Mouse (Mus musculus): ENCODE results near the gene Ncam1. TPM values are rescaled to one million over a fixed set of nuclear protein-coding genes. Genes with fewer than 3 reads are reported as not detected.

The Ncam1 gene
- polyA plus RNA-seq, 1 experiment from 2014 or later, result 30.2 TPM

- H3K4me1 ChIP-seq, result peaks cover 8% of the 10 kb centered on the region; the same call in 1 of the 2 replicates
- H3K9me3 ChIP-seq, result no peaks in the 10 kb centered on the region
- H3K4me3 ChIP-seq, result no peak overlapping the region
- H3K27ac ChIP-seq, result no peak overlapping the region
- DNase-seq (ENCODE audit: extremely low spot score, low spot score), result no peak
- H3K36me3 ChIP-seq (replicated peaks), result no peaks in the 10 kb centered on the region
- no peaks in the 10 kb centered on the region for H3K27me3 ChIP-seq (ENCODE audit: poor library complexity, severe bottlenecking)
- 92% methylated on average over 7 of the region's 7 CpGs for WGBS
Observed at GRCm38 (mm10) chr9:49695371-49695770, 103.4 kb downstream of the Ncam1 start.

- no peak for DNase-seq (ENCODE audit: extremely low spot score, low spot score)
- 89% methylated on average over 11 of the region's 11 CpGs for WGBS
- peaks cover 8% of the 10 kb centered on the region; the same call in 1 of the 2 replicates for H3K4me1 ChIP-seq
- H3K9me3 ChIP-seq, result no peaks in the 10 kb centered on the region
- no peak overlapping the region for H3K4me3 ChIP-seq
- H3K27ac ChIP-seq, result no peak overlapping the region
- no peaks in the 10 kb centered on the region for H3K36me3 ChIP-seq (replicated peaks)
- no peaks in the 10 kb centered on the region; the same call in 1 of the 2 replicates for H3K27me3 ChIP-seq (ENCODE audit: poor library complexity, severe bottlenecking)
Observed at GRCm38 (mm10) chr9:49692791-49693190, 105.9 kb downstream of the Ncam1 start.

- H3K9me3 ChIP-seq, result no peaks in the 10 kb centered on the region
- H3K4me1 ChIP-seq, result peaks cover 8% of the 10 kb centered on the region; the same call in 1 of the 2 replicates
- no peaks in the 10 kb centered on the region; the same call in 1 of the 2 replicates for H3K27me3 ChIP-seq (ENCODE audit: poor library complexity, severe bottlenecking)
- no peaks in the 10 kb centered on the region for H3K36me3 ChIP-seq (replicated peaks)
- no peak for DNase-seq (ENCODE audit: extremely low spot score, low spot score)
- H3K4me3 ChIP-seq, result no peak overlapping the region
- no peak overlapping the region for H3K27ac ChIP-seq
- WGBS, result 75% methylated on average over 2 of the region's 2 CpGs
Observed at GRCm38 (mm10) chr9:49691344-49691743, 107.4 kb downstream of the Ncam1 start.

- Histone ChIP-seq H3K9me3 (no peaks in the 10 kb centered on the region), H3K27me3 (ENCODE audit: poor library complexity, severe bottlenecking) (no peaks in the 10 kb centered on the region), H3K27ac (no peak overlapping the region), H3K4me3 (no peak overlapping the region), H3K4me1 (peaks cover 39% of the 10 kb centered on the region), H3K36me3 (replicated peaks) (no peaks in the 10 kb centered on the region)
- no peak for DNase-seq (ENCODE audit: extremely low spot score, low spot score)
- WGBS, result 85% methylated on average over 8 of the region's 8 CpGs
Observed at GRCm38 (mm10) chr9:49683566-49684273, 115.0 kb downstream of the Ncam1 start.

GRCm38 (mm10) chr9:49681848-49682469 lies 116.8 kb downstream of the Ncam1 start:
- peaks cover 42% of the 10 kb centered on the region for H3K4me1 ChIP-seq
- no peak overlapping the region for H3K27ac ChIP-seq
- no peaks in the 10 kb centered on the region for H3K36me3 ChIP-seq (replicated peaks)
- H3K27me3 ChIP-seq (ENCODE audit: poor library complexity, severe bottlenecking), result no peaks in the 10 kb centered on the region
- H3K4me3 ChIP-seq, result no peak overlapping the region
- WGBS, result 88% methylated on average over 7 of the region's 7 CpGs
- no peaks in the 10 kb centered on the region for H3K9me3 ChIP-seq
- DNase-seq (ENCODE audit: extremely low spot score, low spot score), result no peak

- H3K4me1 ChIP-seq, result peaks cover 50% of the 10 kb centered on the region
- H3K27me3 ChIP-seq (ENCODE audit: poor library complexity, severe bottlenecking), result no peaks in the 10 kb centered on the region
- H3K36me3 ChIP-seq (replicated peaks), result no peaks in the 10 kb centered on the region
- DNase-seq (ENCODE audit: extremely low spot score, low spot score), result no peak
- no peak overlapping the region for H3K27ac ChIP-seq
- 48% methylated on average over 3 of the region's 3 CpGs for WGBS
- H3K9me3 ChIP-seq, result no peaks in the 10 kb centered on the region
- no peak overlapping the region for H3K4me3 ChIP-seq
Observed at GRCm38 (mm10) chr9:49679270-49679669, 119.5 kb downstream of the Ncam1 start.

GRCm38 (mm10) chr9:49675696-49676465 lies 122.8 kb downstream of the Ncam1 start:
- Histone ChIP-seq H3K27me3 (ENCODE audit: poor library complexity, severe bottlenecking) (no peaks in the 10 kb centered on the region), H3K27ac (no peak overlapping the region), H3K4me3 (no peak overlapping the region), H3K4me1 (peaks cover 56% of the 10 kb centered on the region), H3K9me3 (no peaks in the 10 kb centered on the region), H3K36me3 (replicated peaks) (no peaks in the 10 kb centered on the region)
- DNase-seq (ENCODE audit: extremely low spot score, low spot score), result no peak
- 80% methylated on average over 9 of the region's 9 CpGs for WGBS

GRCm38 (mm10) chr9:49672646-49673199 lies 126.0 kb downstream of the Ncam1 start:
- Histone ChIP-seq H3K27ac (no peak overlapping the region), H3K36me3 (replicated peaks) (no peaks in the 10 kb centered on the region), H3K27me3 (ENCODE audit: poor library complexity, severe bottlenecking) (no peaks in the 10 kb centered on the region), H3K4me1 (peaks cover 44% of the 10 kb centered on the region), H3K4me3 (no peak overlapping the region), H3K9me3 (no peaks in the 10 kb centered on the region)
- no peak for DNase-seq (ENCODE audit: extremely low spot score, low spot score)
- WGBS, result 39% methylated on average over 6 of the region's 6 CpGs

GRCm38 (mm10) chr9:49667066-49667465 lies 131.7 kb downstream of the Ncam1 start:
- Histone ChIP-seq H3K9me3 (no peaks in the 10 kb centered on the region), H3K36me3 (replicated peaks) (no peaks in the 10 kb centered on the region), H3K27me3 (ENCODE audit: poor library complexity, severe bottlenecking) (no peaks in the 10 kb centered on the region), H3K4me1 (no peaks in the 10 kb centered on the region), H3K27ac (no peak overlapping the region), H3K4me3 (no peak overlapping the region)
- no peak for DNase-seq (ENCODE audit: extremely low spot score, low spot score)

- Histone ChIP-seq H3K27me3 (ENCODE audit: poor library complexity, severe bottlenecking) (no peaks in the 10 kb centered on the region), H3K4me3 (no peak overlapping the region), H3K27ac (no peak overlapping the region), H3K4me1 (no peaks in the 10 kb centered on the region), H3K36me3 (replicated peaks) (no peaks in the 10 kb centered on the region), H3K9me3 (no peaks in the 10 kb centered on the region)
- 85% methylated on average over 5 of the region's 5 CpGs for WGBS
- DNase-seq (ENCODE audit: extremely low spot score, low spot score), result no peak
Observed at GRCm38 (mm10) chr9:49665361-49665760, 133.4 kb downstream of the Ncam1 start.

- peaks cover 3% of the 10 kb centered on the region for H3K4me1 ChIP-seq
- H3K36me3 ChIP-seq (replicated peaks), result no peaks in the 10 kb centered on the region
- no peak for DNase-seq (ENCODE audit: extremely low spot score, low spot score)
- H3K4me3 ChIP-seq, result no peak overlapping the region
- H3K27ac ChIP-seq, result no peak overlapping the region
- H3K27me3 ChIP-seq (ENCODE audit: poor library complexity, severe bottlenecking), result no peaks in the 10 kb centered on the region
- no peaks in the 10 kb centered on the region for H3K9me3 ChIP-seq
- 88% methylated on average over 8 of the region's 8 CpGs for WGBS
Observed at GRCm38 (mm10) chr9:49663927-49664320, 134.8 kb downstream of the Ncam1 start.

GRCm38 (mm10) chr9:49662958-49663926 lies 135.5 kb downstream of the Ncam1 start:
- DNase-seq (ENCODE audit: extremely low spot score, low spot score), result no peak
- Histone ChIP-seq H3K4me1 (peaks cover 10% of the 10 kb centered on the region), H3K4me3 (no peak overlapping the region), H3K9me3 (no peaks in the 10 kb centered on the region), H3K36me3 (replicated peaks) (no peaks in the 10 kb centered on the region), H3K27ac (no peak overlapping the region), H3K27me3 (ENCODE audit: poor library complexity, severe bottlenecking) (no peaks in the 10 kb centered on the region)
- 84% methylated on average over 8 of the region's 8 CpGs for WGBS
